Mouse (Mus musculus) thymus, postnatal 25 days (tissue): ENCODE measurements around the gene Uhrf2.

Experiments used
- DNase-seq: peaks from one replicate; pipeline ENCODE4 v3.0.0; 2022

Uhrf2 gene

DNA sequence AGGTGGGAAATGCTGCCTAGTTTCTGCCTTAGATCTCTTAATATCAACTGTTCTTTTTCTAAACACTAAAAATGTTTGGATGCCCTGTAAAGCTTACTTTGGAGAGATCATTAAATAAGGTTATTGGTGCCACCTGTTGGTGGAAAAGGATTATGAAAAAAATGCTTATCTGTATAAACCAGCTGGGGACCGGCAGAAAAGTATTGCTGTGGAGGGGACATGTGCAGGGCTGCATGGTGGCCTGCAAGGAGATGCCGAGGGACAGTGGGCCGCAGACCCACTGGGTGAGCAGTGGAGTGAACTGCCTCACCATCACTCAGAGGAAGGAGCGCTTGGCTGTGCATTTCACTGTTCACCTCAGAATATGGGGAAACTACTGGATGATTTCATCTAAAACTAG, 97.9 kb downstream of the Uhrf2 start:
- DNase-seq: no peak

DNA sequence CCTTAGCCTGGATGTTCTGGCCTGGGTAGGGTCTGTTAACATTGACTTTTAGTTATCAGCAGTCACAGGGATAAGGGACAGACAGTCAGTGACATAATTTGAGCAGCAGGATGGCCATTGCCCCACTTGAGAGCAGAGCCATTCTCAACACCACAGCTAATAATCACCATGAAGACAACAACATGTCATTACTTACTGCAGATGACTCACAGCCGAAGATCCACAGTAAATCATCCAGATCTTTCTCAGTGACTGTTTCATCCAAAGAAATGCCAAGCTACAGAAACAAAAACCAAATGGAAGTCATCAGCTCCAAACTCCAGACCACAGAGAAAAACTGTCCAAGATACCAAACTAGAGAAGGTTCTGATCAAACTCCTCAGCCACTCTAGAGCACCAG, 106.0 kb downstream of the Uhrf2 start:
- no peak for DNase-seq
